Mouse (Mus musculus): ENCODE data around the gene Palld. TPM values are rescaled to one million over a fixed set of nuclear protein-coding genes. Genes with fewer than 3 reads are reported as not detected.

Gene Palld
- polyA plus RNA-seq, 1 experiment from 2014 or later: 138 TPM

DNA sequence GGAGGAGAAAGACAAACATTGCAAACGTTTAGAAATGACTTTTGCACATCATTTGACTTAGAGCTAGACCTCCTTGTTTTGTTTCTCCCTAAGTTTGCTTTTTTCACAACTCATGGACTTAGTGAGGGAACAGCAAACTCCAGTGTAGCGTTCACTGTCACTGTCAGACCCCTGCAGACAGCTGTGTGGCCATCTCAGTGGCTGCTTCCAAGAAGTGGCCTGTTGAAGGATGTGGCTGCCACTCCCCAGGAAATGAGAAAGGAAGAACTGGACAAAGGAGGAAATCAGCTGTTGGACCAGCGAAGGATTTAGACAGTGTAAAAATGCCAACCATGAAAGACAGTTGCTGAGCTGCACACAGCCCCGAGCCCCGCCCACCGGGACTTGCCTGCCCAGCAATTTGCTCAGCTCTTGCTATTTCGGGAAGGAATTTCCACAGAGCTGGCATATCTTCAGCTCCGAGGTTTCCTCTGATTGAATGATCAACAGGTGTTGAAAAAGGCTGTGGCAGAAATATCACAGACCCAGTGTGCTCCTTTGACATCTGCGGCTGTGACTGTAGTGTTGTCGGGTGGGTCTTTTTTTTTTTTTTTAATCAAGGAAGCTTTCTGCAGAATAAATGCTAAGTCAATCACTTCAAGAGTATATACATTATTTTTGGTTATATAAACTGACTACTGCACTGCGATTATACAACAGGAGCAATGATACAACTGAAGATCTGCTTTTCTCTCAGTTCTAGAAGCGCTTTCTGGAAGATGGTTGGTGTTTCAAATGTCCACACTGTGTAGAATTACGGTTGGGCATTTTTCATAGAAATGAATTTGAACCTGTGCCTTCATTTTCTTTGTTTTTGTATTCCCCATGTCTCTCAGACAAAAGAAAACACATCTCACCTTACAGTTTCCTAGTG is 6.1 kb upstream of the Palld start:
- H3K9ac ChIP-seq: no peak overlapping the region
- no peaks in the 10 kb centered on the region for H3K9me3 ChIP-seq
- H3K4me3 ChIP-seq: no peak overlapping the region
- no peak overlapping the region for H3K4me2 ChIP-seq (replicated peaks)
- H3K36me3 ChIP-seq: no peaks in the 10 kb centered on the region
- H3K27ac ChIP-seq: no peak overlapping the region
- no peaks in the 10 kb centered on the region for H3K27me3 ChIP-seq
- H3K4me1 ChIP-seq: no peaks in the 10 kb centered on the region
- WGBS: 64% methylated on average over 13 of the region's 13 CpGs
- ATAC-seq (ENCODE audit: insufficient number of reproducible peaks, insufficient read depth, low FRiP score, low TSS enrichment): no peak

- Histone ChIP-seq H3K9me3 (no peaks in the 10 kb centered on the region), H3K27me3 (no peaks in the 10 kb centered on the region), H3K9ac (no peak overlapping the region), H3K4me2 (replicated peaks) (no peak overlapping the region), H3K27ac (no peak overlapping the region), H3K4me1 (no peaks in the 10 kb centered on the region), H3K4me3 (no peak overlapping the region), H3K36me3 (no peaks in the 10 kb centered on the region)
- no peak for ATAC-seq (ENCODE audit: insufficient number of reproducible peaks, insufficient read depth, low FRiP score, low TSS enrichment)
- 74% methylated on average over 6 of the region's 6 CpGs for WGBS
Measured at GRCm38 (mm10) chr8:61901028-61901717, 1.3 kb downstream of the Palld start.

DNA sequence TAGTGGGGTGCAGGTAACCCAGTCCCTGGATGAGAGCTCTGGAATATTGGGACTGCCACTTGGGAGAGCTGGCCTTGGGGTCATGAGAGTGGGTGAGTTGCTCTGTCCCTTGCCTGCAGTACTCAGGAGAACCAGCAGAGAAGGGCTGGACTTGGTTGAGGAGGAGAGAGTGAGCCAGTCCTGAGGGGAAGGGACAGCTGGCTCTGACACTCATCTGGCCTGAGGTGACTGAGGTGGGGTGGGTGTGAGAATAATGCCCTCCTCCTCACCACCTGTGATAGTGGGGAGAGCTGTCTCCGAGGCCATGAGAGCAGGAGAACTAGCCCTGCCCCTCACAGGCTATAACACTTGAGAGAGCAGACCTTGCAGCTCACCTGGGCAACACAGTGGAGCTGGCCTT is 5.1 kb downstream of the Palld start:
- H3K36me3 ChIP-seq: no peaks in the 10 kb centered on the region
- H3K27ac ChIP-seq: no peak overlapping the region
- no peaks in the 10 kb centered on the region for H3K4me1 ChIP-seq
- 63% methylated on average over 1 of the region's 1 CpGs for WGBS
- ATAC-seq (ENCODE audit: insufficient number of reproducible peaks, insufficient read depth, low FRiP score, low TSS enrichment): no peak
- H3K9ac ChIP-seq: no peak overlapping the region
- no peak overlapping the region for H3K4me3 ChIP-seq
- H3K9me3 ChIP-seq: no peaks in the 10 kb centered on the region
- no peak overlapping the region for H3K4me2 ChIP-seq (replicated peaks)
- no peaks in the 10 kb centered on the region for H3K27me3 ChIP-seq

DNA sequence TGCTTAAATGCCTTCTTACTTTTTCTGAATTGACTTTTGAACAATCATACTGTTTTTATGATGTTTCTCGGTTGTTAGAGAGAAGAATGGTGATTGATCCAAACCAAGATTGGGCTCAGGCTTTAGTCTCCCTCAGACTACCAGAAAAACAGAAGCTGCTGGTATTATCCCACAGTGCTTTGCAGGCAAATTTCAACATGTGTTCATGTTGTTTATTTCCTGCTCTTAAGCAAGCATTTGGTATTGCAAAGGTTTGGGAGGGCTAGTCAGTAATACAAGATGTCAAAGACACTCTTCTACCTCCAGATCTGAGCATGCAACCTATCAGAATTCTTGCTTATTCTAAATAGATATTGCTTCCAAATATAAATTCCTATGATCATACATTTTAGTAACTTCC is 5.7 kb downstream of the Palld start:
- Histone ChIP-seq H3K4me3 (no peak overlapping the region), H3K9ac (no peak overlapping the region), H3K4me2 (replicated peaks) (no peak overlapping the region), H3K27me3 (no peaks in the 10 kb centered on the region), H3K27ac (no peak overlapping the region), H3K36me3 (no peaks in the 10 kb centered on the region), H3K9me3 (no peaks in the 10 kb centered on the region), H3K4me1 (no peaks in the 10 kb centered on the region)
- no peak for ATAC-seq (ENCODE audit: insufficient number of reproducible peaks, insufficient read depth, low FRiP score, low TSS enrichment)
- WGBS: 81% methylated on average over 1 of the region's 1 CpGs

GRCm38 (mm10) chr8:61894062-61894461 is 8.4 kb downstream of the Palld start:
- Histone ChIP-seq H3K27me3 (no peaks in the 10 kb centered on the region), H3K4me2 (replicated peaks) (no peak overlapping the region), H3K27ac (no peak overlapping the region), H3K9ac (no peak overlapping the region), H3K9me3 (no peaks in the 10 kb centered on the region), H3K4me3 (no peak overlapping the region), H3K36me3 (no peaks in the 10 kb centered on the region), H3K4me1 (no peaks in the 10 kb centered on the region)
- peak; percentile 56; the same call in 1 of the 2 replicates for ATAC-seq (ENCODE audit: insufficient number of reproducible peaks, insufficient read depth, low FRiP score, low TSS enrichment)
- WGBS: 59% methylated on average over 2 of the region's 2 CpGs

- H3K9ac ChIP-seq: no peak overlapping the region
- H3K36me3 ChIP-seq: no peaks in the 10 kb centered on the region
- ATAC-seq (ENCODE audit: insufficient number of reproducible peaks, insufficient read depth, low FRiP score, low TSS enrichment): no peak
- H3K4me3 ChIP-seq: no peak overlapping the region
- no peaks in the 10 kb centered on the region for H3K9me3 ChIP-seq
- H3K4me2 ChIP-seq (replicated peaks): no peak overlapping the region
- 74% methylated on average over 7 of the region's 7 CpGs for WGBS
- no peak overlapping the region for H3K27ac ChIP-seq
- no peaks in the 10 kb centered on the region for H3K4me1 ChIP-seq
- no peaks in the 10 kb centered on the region for H3K27me3 ChIP-seq
Measured at GRCm38 (mm10) chr8:61877607-61878006, 24.9 kb downstream of the Palld start.

DNA sequence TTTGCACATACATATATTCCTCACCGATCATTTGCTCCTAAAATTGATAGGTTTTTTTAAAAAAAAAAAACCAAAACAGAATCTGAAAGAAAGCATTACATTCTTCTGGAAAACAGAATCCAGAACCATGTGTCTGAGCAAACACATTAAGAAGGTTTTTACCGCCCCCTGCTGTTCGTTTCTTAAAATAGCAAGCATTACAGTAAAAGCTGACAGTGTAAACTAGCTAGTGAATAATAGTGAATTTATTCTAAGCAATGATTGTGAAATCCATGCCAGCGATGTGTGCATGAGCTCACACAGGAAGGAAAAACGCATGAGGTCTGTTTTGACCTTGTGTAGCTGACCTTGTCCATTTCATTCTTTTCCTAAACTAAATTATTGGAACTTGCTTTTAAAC is 27.2 kb downstream of the Palld start:
- H3K27me3 ChIP-seq: no peaks in the 10 kb centered on the region
- no peaks in the 10 kb centered on the region for H3K4me1 ChIP-seq
- no peak overlapping the region for H3K9ac ChIP-seq
- H3K36me3 ChIP-seq: no peaks in the 10 kb centered on the region
- no peak overlapping the region for H3K27ac ChIP-seq
- no peak for ATAC-seq (ENCODE audit: insufficient number of reproducible peaks, insufficient read depth, low FRiP score, low TSS enrichment)
- H3K4me3 ChIP-seq: no peak overlapping the region
- no peak overlapping the region for H3K4me2 ChIP-seq (replicated peaks)
- WGBS: 6% methylated on average over 5 of the region's 5 CpGs
- H3K9me3 ChIP-seq: no peaks in the 10 kb centered on the region

- 0 out of 2 replicates have a peak, but pooled peaks have one; percentile 28 for ATAC-seq (ENCODE audit: insufficient number of reproducible peaks, insufficient read depth, low FRiP score, low TSS enrichment)
- H3K9me3 ChIP-seq: no peaks in the 10 kb centered on the region
- no peak overlapping the region for H3K4me2 ChIP-seq (replicated peaks)
- H3K27ac ChIP-seq: no peak overlapping the region
- no peaks in the 10 kb centered on the region for H3K4me1 ChIP-seq
- no peak overlapping the region for H3K9ac ChIP-seq
- WGBS: 50% methylated on average over 9 of the region's 9 CpGs
- H3K27me3 ChIP-seq: no peaks in the 10 kb centered on the region
- no peak overlapping the region for H3K4me3 ChIP-seq
- H3K36me3 ChIP-seq: no peaks in the 10 kb centered on the region
Measured at GRCm38 (mm10) chr8:61873994-61874393, 28.5 kb downstream of the Palld start.

DNA sequence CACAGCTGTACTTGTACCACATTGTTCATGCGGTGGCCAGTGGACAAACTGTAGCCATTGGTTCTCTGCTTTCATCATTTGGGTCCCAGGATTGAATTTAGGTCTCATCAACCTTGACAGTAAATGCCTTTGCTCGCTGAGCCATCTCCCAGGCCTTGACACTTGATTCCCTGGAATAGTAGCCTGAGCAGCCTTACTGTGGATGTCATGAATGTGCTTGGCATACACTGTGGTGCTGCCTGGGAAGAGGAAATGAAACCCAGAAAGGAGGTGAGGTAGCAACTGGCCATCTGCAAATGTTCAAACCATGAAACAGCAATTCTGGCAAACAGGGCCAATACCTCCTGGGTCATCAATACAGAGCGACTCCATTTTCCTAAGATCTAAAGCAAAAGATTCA is 34.0 kb downstream of the Palld start:
- Histone ChIP-seq H3K9ac (no peak overlapping the region), H3K4me2 (replicated peaks) (no peak overlapping the region), H3K9me3 (no peaks in the 10 kb centered on the region), H3K27ac (no peak overlapping the region), H3K4me3 (no peak overlapping the region), H3K36me3 (no peaks in the 10 kb centered on the region), H3K27me3 (no peaks in the 10 kb centered on the region), H3K4me1 (no peaks in the 10 kb centered on the region)
- 83% methylated on average over 3 of the region's 3 CpGs for WGBS
- no peak for ATAC-seq (ENCODE audit: insufficient number of reproducible peaks, insufficient read depth, low FRiP score, low TSS enrichment)

DNA sequence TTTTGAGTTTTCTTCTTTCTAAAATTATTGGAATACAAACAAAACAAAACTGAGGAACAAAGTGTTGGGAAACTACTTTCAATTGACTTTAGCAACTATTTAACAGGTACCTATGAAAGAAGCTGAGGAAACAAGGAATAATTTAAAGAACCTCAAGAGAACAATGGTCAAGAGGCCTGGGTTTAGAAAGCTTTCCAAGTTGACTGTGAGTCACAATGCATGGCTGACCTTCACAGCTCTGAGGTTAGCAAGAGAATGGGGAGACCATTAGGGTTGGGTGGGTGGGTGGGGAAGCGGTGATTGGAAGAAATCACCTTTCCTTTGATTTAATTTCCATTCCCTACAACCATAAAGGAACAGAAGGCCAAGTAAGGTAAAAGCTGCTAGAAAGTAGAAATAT is 35.6 kb downstream of the Palld start:
- no peak for ATAC-seq (ENCODE audit: insufficient number of reproducible peaks, insufficient read depth, low FRiP score, low TSS enrichment)
- Histone ChIP-seq H3K4me2 (replicated peaks) (no peak overlapping the region), H3K36me3 (no peaks in the 10 kb centered on the region), H3K4me1 (no peaks in the 10 kb centered on the region), H3K4me3 (no peak overlapping the region), H3K9me3 (no peaks in the 10 kb centered on the region), H3K27ac (no peak overlapping the region), H3K9ac (no peak overlapping the region), H3K27me3 (no peaks in the 10 kb centered on the region)
- WGBS: 96% methylated on average over 1 of the region's 1 CpGs

- no peaks in the 10 kb centered on the region for H3K9me3 ChIP-seq
- ATAC-seq (ENCODE audit: insufficient number of reproducible peaks, insufficient read depth, low FRiP score, low TSS enrichment): no peak
- H3K4me3 ChIP-seq: no peak overlapping the region
- no peaks in the 10 kb centered on the region for H3K27me3 ChIP-seq
- 88% methylated on average over 7 of the region's 7 CpGs for WGBS
- H3K4me1 ChIP-seq: no peaks in the 10 kb centered on the region
- no peak overlapping the region for H3K9ac ChIP-seq
- H3K4me2 ChIP-seq (replicated peaks): no peak overlapping the region
- no peaks in the 10 kb centered on the region for H3K36me3 ChIP-seq
- H3K27ac ChIP-seq: no peak overlapping the region
Measured at GRCm38 (mm10) chr8:61865365-61865764, 37.1 kb downstream of the Palld start.

GRCm38 (mm10) chr8:61851270-61851669 is 51.2 kb downstream of the Palld start:
- ATAC-seq (ENCODE audit: insufficient number of reproducible peaks, insufficient read depth, low FRiP score, low TSS enrichment): no peak
- H3K27ac ChIP-seq: no peak overlapping the region
- no peaks in the 10 kb centered on the region for H3K27me3 ChIP-seq
- WGBS: 81% methylated on average over 4 of the region's 4 CpGs
- no peak overlapping the region for H3K9ac ChIP-seq
- H3K9me3 ChIP-seq: no peaks in the 10 kb centered on the region
- no peaks in the 10 kb centered on the region for H3K36me3 ChIP-seq
- H3K4me2 ChIP-seq (replicated peaks): no peak overlapping the region
- peaks cover 12% of the 10 kb centered on the region; the same call in 1 of the 2 replicates for H3K4me1 ChIP-seq
- no peak overlapping the region for H3K4me3 ChIP-seq

Data from embryonic facial prominence, embryonic 12.5 days (tissue).